Mouse (Mus musculus) thymus, adult 2 months (tissue): ENCODE measurements around the gene Senp7. TPM values are rescaled to one million over a fixed set of nuclear protein-coding genes. Genes with fewer than 3 reads are reported as not detected.

Experiments used
- DNase-seq: peaks from one replicate; pipeline ENCODE4 v3.0.0; 2021
- H3K27ac ChIP-seq: fragments of 200-500 bp; 2 replicates; pipeline ENCODE4 v1.5.1; 2012; ENCODE audit warnings: low read length, control low read depth; ENCODE audit not compliant: control insufficient read depth, insufficient read depth
- H3K27me3 ChIP-seq: fragments of 200-500 bp; 2 replicates; pipeline ENCODE4 v1.6.1; 2012; ENCODE audit warnings: mild to moderate bottlenecking, low read length, moderate library complexity, mixed read lengths; ENCODE audit not compliant: control insufficient read depth, insufficient read depth
- H3K36me3 ChIP-seq: fragments of 200-500 bp; 2 replicates; pipeline ENCODE4 v1.6.1; 2012; ENCODE audit warnings: mild to moderate bottlenecking, low read length, moderate library complexity; ENCODE audit not compliant: control insufficient read depth, insufficient read depth
- H3K4me1 ChIP-seq: fragments of 200-500 bp; replicated peaks from 2 replicates; pipeline ENCODE4 v1.6.1; 2012; ENCODE audit warnings: low read length; ENCODE audit not compliant: control insufficient read depth, insufficient read depth
- H3K4me3 ChIP-seq: fragments of 200-500 bp; 2 replicates; pipeline ENCODE4 v1.5.1; 2012; ENCODE audit warnings: mild to moderate bottlenecking, low read length, control low read depth, moderate library complexity; ENCODE audit not compliant: control insufficient read depth, insufficient read depth
- CTCF ChIP-seq: fragments of 200-500 bp; IDR thresholded peaks from 2 replicates; pipeline ENCODE4 v1.5.1; 2012; ENCODE audit warnings: mild to moderate bottlenecking, control low read depth, low read length, moderate library complexity, borderline replicate concordance; ENCODE audit not compliant: control insufficient read depth, poor library complexity, insufficient read depth; ENCODE audit errors: extremely low read depth
- POLR2A ChIP-seq: fragments of 200-500 bp; IDR thresholded peaks from 2 replicates; pipeline ENCODE4 v1.6.1; 2012; ENCODE audit warnings: mild to moderate bottlenecking, low read length, control low read depth, moderate library complexity; ENCODE audit not compliant: control insufficient read depth, poor library complexity, insufficient read depth; ENCODE audit errors: extremely low read depth
- WGBS: fragments of 180-500 bp; shearing (Covaris S2); methylation state at CpG from one replicate; pipeline ENCODE4 v1.1.7; 2018; 5-methylcytosine and 5-hydroxymethylcytosine counted together
- polyA plus RNA-seq: library from polyadenylated mRNA; depleted of rRNA; stranded (reverse); fragments of >200 nt; gene quantifications from 2 replicates; pipeline ENCODE4 v1.2.3, GENCODE M21; 2012

Gene Senp7
- polyA plus RNA-seq, 1 experiment, result 14.1 TPM

- no peak overlapping the region for H3K27ac ChIP-seq
- no peaks in the 10 kb centered on the region for H3K27me3 ChIP-seq
- TF ChIP-seq CTCF (no peak), POLR2A (no peak)
- H3K36me3 ChIP-seq, result peaks cover 8% of the 10 kb centered on the region
- H3K4me1 ChIP-seq, result no peaks in the 10 kb centered on the region
- H3K4me3 ChIP-seq, result no peak overlapping the region
- DNase-seq, result no peak
- 47% methylated on average over 12 of the region's 12 CpGs for WGBS
Measured at GRCm38 (mm10) chr16:56027854-56028629, 20.1 kb upstream of the Senp7 start.

- TF ChIP-seq POLR2A (no peak), CTCF (no peak)
- H3K36me3 ChIP-seq, result peaks cover 14% of the 10 kb centered on the region
- H3K27me3 ChIP-seq, result no peaks in the 10 kb centered on the region
- H3K27ac ChIP-seq, result peak overlapping the region; percentile 65; the same call in 1 of the 2 replicates
- DNase-seq, result no peak
- H3K4me1 ChIP-seq, result no peaks in the 10 kb centered on the region
- peak overlapping the region; percentile 63 for H3K4me3 ChIP-seq
- WGBS, result under 1% methylated on average over 62 of the region's 62 CpGs
Measured at GRCm38 (mm10) chr16:56028722-56029551, 19.2 kb upstream of the Senp7 start.

- WGBS, result under 1% methylated on average over 39 of the region's 39 CpGs
- H3K27me3 ChIP-seq, result no peaks in the 10 kb centered on the region
- TF ChIP-seq POLR2A (peak; percentile 74; the same call in 1 of the 2 replicates), CTCF (0 out of 2 replicates have a peak, but pooled peaks have one; percentile 48)
- peak within 1 kb of the TSS; percentile 65; the same call in 1 of the 2 replicates for H3K27ac ChIP-seq
- H3K36me3 ChIP-seq, result peaks cover 19% of the 10 kb centered on the region
- H3K4me3 ChIP-seq, result peak within 1 kb of the TSS; percentile 63
- peak; percentile 96 for DNase-seq
- H3K4me1 ChIP-seq, result no peaks in the 10 kb centered on the region
Measured at GRCm38 (mm10) chr16:56029661-56030082, 18.5 kb upstream of the Senp7 start, which contains the start of gene Pcnp. Gene Pcnp, minus strand, starts transcription at chr16:56029739.

- Histone ChIP-seq H3K27ac (no peak overlapping the region), H3K4me3 (no peak overlapping the region), H3K36me3 (peaks cover 15% of the 10 kb centered on the region), H3K27me3 (no peaks in the 10 kb centered on the region), H3K4me1 (peaks cover 5% of the 10 kb centered on the region; the same call in 1 of the 2 replicates)
- WGBS, result 98% methylated on average over 6 of the region's 6 CpGs
- TF ChIP-seq POLR2A (no peak), CTCF (no peak)
- DNase-seq, result no peak
Measured at GRCm38 (mm10) chr16:56034566-56034965, 13.6 kb upstream of the Senp7 start.

- no peak for DNase-seq
- Histone ChIP-seq H3K4me3 (no peak overlapping the region), H3K36me3 (peaks cover 15% of the 10 kb centered on the region), H3K4me1 (peaks cover 5% of the 10 kb centered on the region; the same call in 1 of the 2 replicates), H3K27ac (no peak overlapping the region), H3K27me3 (no peaks in the 10 kb centered on the region)
- 46% methylated on average over 6 of the region's 6 CpGs for WGBS
- no peak for TF ChIP-seq CTCF
- TF ChIP-seq POLR2A, result no peak
Measured at GRCm38 (mm10) chr16:56036501-56036900, 11.6 kb upstream of the Senp7 start.
